Mouse (Mus musculus): ENCODE measurements around the gene Ulk3.

The Ulk3 gene

DNA sequence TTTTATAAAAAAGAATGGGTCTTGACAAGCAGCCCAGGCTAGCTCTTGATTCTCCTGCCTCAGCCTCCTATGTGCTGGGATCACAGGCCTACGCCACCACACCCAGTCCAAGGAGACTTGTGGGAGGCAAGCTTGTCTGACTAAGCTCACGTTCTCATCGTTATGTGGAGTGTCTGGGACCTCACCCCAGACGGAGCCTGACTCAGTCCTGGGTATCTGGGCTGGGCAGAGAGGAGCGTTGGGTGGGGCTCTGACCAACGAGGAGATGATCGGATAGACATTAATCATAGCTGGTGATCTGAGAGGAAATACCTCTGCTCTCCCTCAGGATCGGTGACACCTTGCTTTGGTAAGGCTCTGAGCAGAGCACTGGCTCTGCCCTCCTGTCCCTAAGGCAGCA is 29.6 kb downstream of the Ulk3 start:
- no peak for DNase-seq

DNA sequence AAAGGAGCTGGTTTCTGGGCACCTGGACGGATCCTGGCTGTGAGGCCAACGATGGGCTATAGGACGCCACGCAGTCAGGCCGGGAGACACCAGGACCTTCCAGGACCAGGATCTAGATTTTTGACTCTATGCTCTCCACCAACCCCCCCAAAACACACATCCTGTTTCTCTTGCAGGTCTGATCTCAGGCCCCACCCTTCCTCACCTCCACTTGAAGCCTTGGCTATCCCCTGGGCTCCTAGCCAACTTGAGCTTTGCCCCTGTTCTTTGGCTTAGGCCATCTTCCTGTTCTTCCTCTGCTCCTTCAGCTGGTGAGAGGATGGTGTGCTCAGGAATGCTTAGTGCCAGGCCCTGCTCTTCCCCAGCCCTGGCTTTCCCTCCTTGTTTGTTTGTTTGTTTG is 31.4 kb downstream of the Ulk3 start, which contains the start of gene Lman1l:
Lman1l (minus strand) TSS at position 101 of the 400 bp plus-strand sequence.
- no peak for DNase-seq

DNA sequence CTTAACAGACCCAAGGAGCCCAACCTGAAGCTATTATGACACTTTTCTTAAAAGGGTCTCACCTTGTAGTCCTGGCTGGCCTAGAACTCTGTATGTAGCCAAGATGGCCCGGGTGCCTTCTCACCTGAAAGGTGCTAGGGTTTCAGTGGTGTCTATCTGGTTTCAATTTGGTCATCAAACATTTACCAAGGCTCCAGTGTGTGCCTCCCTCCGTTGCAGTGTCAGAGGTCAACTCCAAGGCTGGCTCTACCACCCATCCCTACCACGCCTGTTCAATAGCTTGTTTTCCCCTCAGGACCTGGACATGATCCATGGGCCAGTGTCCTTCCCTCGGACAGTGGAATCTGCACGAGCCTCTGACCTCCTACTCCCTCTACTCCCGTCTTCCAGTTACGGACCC is 35.0 kb downstream of the Ulk3 start:
- DNase-seq: no peak

DNA sequence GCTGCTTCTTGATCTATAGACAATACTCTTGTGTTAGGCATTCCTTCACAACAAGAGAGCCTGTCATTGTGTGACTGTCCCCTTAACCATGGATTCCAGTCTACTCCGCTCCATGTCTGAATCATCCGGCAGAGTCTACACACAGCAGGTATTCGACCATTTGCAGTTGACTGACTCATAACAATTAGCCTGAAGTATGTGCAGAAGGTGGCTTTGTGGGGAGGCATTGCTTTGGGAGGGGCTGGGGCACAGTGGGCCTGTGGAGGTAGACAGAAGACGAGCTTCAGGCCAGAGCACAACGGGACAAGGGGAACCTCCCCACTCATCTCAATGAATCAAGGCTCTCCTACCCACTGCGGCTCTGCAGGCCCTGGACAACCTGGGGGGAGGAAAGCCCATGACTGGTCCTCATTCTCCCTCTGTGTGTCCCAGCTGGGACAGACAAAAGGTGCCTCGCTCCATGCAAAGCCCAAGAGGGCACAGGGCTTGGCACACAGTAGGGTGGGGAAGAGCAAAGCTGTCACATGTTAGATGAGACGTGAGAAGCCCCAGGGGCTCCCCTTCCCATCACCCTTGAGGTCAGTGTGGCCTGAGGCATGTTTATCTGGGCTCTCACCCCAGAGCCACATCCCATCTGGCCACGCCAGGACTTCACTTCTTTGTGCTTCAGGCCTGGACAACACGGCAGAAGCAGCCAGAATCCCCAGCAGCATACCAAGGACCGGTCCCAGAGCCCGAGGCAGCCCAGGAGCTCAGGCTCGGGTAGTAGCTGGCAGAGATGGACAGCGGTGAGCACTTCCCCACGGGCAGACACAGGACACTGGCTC is 36.6 kb downstream of the Ulk3 start:
- no peak for DNase-seq

DNA sequence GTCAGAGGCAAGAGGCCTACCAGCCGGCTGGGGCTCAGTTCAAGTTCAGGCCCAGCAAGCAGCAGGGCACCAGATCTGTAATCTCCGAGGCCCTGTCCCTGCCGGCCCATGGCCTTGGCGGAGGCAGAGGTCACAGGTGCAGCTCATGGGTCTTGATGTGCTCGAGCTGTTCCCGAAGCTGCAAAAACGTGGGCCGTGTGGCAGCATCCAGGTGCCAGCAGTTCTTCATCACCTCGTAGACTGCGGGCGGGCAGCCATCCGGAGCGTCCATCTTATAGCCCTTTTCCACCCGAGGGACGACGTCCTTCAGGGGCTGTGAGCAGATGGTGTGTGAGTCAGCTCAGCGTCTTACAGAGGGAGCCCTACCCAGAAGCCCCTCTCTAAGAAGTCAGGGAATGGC is 37.9 kb downstream of the Ulk3 start:
- no peak for DNase-seq

DNA sequence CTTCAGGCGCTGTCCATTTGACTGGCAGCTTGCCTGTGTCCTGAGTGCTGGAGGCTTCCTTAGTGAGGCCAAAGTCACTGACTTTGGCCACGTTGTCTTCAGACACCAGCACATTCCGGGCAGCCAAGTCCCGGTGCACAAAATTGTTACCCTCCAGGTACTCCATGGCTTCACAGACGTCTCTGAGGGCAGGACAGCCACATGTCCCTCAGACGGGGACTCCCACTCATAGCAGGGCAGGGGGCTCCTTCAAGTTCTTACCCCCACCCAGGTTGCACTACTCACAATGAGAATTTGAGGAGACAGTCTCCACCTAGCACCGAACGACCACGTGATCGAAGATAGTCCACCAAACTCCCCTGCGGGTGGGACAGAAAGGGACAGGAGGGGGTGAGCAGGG is 38.6 kb downstream of the Ulk3 start:
- no peak for DNase-seq

DNA sequence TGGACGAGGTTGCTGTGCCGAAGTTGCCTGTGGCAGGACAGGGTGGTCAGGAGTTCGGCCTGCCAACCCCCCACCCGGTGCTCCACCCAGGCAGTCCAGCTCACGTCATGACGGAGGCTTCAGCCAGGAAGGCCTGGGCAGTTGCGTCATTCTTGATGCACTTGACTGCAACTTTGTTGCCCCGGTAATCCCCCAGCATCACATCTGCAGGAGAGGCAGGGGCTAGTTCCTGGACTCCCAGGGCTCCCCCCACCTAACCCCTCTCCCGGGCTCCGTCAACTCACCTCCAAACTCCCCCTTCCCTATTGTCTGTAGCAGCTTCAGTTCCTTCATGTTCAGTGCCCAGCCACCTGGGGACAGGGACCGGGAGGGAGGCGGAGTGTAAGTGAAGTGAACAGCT is 39.5 kb downstream of the Ulk3 start:
- DNase-seq: no peak

DNA sequence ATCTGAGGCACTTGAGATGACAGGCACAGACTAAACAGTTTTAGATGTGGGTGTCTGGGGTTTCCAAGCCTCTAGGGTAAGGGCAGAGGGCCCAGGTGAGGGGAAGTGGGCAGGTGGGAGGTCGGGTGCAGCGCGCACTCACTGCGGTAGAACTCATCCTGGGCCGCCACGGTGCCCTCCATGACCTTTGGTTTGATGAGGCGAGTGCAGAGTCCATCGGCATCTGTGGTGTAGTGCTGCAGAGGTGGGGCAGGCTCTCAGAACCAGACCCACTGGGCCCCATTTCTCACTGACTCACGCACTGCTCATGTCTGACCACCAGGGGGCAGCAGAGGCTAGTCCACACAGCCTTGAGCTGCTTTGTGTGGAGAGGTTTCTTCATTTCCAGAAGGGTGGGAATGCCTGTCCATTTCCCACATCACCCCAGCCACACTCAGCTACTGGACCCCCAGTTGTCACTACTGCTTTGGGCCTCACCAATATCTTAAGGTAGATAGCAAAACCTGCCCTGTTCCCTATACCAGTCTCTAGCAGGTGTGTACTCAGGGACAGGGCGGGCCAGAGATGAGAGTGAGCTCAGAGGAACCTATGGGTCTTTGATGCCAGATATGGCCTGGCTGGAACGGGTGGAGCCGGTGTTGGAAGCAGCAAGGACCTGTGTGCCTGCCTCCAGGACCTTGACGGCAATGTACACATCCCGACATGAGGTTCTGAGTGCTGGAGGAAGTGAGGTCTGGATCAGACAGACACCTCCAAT is 40.0 kb downstream of the Ulk3 start:
- peak; percentile 35 to 73 for DNase-seq

DNA sequence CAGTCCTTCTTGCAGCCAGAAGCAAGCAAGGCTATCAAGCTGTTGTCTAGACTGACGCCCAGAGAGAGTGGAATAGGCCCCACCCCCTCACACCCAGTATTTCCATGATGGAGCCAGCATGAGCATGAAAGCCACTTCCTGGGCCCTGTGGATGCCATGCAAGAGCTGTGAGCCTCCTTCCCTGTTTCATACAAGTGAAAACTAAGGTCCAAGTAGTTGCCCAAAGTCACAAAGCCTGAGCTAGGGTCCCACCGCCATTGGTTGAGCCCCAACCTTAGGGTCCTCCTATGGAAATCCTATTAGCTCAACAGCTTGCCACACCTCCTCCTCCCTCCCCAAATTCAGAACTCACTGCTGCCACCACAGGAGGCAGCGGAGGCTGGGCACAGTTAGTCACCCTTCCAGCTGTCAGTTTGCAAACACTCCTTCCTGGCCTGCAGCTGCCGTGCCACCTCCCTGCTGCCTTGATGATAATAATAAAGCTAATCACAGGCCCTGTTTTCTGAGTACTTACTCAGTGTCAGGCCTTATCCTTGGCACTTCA is 44.3 kb downstream of the Ulk3 start:
- no peak for DNase-seq

DNA sequence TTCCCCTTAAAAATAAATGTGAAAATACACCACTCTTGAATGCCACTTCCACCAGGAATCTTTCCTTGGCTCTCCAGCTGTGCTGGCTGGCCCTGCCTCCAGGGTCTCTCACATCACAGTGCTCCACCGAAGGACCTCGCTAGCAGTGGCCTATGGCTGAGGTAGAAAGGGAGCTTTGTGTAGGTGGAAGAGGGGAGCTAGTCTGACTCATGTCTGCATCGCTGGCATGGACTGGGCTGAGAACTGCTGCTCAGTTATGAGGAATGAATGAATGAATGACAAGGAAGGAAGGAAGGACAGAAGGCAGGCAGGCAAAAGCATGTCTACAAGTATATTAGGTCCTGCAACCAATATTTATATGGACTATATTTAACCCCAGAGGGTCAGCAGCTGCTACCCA is 48.0 kb downstream of the Ulk3 start:
- no peak for DNase-seq

DNA sequence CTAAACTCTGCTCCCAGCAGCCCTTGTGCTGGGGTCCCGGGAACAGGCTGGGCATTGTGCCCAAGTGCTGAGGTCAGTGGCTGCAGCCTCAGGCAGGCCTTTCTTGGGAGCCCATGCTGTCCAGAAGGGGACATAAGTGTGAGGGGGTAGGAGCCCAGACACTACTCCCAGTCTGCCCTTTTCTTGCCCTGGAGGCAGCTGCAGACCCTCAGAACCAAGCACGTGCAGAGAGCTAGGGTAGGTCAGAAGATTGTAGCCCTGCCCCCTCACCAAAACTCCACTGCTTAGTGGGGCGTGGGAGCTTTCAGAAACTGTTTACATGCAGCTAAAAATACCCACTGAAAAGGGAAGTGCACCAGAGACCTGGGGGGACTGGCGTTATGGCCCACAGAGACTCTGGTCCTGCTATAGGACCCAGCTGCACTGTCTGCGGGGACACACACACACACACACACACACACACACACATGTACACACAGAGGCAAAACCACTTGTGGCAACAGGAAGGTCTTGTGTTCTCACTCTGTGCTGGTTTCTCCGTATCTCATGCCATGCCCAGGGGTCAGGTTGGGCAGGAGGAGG is 48.6 kb downstream of the Ulk3 start:
- DNase-seq: peak; percentile 57 to 72

DNA sequence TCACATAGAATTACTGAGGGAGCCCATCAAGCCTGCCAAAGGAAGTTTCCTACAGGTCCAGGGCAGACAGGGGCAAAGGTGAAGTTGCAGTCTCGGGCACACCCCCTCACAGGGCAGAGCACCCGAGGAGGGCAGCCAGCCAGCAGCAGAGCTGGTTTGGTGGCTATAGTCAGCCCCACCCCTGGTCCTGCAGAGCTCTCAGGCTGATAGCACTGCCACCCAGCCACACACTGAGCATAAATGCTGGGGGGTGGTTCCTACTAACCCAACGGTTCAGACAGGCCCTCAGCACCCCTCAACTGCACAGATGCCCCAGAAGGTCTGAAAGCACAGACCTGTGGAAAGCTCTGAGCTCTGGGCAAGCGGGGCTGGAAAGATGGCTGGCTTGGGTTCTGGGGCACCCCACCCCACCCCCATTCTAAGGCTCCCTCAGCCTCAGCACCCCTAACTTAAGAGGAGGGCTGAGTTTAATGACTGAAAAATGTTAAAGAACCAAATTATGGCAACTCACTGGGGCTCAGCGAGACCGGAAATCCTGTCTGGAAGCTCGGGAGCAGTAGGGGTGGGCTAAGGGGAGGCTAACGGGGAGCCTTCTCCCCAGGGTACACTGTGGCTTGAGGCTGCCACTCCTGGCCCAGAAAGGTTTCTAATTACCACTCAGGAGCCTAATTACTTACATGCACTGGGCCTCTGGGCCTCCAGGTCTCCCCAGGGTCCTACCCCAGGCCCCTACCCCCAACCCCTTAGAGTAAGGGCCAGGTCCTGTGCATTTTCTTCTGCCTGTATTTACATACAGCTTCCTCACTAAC is 49.6 kb downstream of the Ulk3 start:
- peak; percentile 85 to 87 for DNase-seq

DNA sequence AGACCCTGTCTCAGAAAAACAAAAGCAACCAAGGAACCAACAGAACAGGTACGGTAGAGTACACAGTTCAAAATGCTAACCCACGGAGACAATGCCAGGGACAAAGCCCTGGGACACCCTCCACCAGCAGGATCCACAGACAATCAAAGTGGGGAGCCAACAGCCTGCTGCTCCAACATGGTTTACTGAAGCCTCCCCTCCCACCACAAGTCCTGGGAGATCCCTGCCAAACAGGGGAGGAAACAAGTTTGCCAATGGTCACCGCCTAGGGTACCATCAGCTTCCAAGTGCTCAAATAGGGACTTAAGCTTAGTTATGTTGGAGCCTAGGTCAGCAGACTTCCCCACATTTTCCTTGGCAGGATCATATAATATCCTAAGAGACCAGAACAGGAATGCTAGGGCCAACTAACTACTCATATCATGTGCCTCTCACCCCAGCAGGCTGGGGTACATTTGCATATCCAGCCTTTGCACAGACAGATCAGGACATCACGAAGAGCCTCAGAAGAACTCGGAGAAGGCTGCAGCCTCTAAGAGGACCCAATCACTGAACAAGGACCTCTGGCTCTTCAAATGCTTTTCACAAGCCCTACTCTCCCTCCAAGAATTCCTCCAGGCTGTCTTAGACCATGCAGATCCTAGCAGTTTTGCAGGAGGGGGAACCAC is 50.5 kb downstream of the Ulk3 start:
- DNase-seq: no peak

DNA sequence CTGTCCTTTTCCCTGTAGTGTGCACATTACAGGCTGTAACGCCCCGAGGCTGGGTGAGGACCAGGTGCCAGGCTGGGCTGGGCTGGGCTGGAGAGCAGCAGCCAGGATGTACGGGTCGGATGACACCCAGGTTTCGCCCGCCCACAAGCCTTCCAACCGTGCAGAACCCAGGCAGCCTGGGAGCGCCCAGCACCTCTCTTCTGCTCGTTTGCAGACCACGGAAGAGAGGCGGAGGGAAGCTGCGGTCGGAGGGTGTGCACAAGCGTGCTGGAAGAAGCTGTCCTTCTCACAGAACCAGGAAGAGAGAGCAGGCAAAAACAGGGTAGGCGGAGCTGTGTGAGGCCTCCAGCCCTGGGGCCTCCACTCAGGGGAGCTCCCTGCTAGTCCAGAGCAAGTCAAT is 51.1 kb downstream of the Ulk3 start:
- peak; percentile 41 to 50 for DNase-seq

DNA sequence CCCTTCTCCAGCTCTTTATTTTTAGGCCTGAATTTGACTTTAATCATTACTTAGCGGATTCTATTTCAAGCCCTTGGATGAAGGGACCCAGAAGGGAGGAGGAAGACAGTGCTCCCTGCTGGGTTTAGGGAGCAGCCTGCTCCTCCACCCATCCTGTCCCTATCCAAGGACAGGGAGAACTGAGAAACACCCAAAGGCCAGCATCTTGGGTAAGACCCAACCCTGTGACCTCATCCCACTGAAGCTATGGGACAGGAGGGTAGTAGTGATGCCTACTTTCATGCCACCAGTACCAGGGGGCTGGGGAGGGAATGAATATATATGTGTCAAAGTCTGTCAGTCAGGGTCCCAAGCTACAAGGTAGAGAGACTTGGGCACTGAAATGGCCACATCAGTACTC is 51.8 kb downstream of the Ulk3 start:
- no peak for DNase-seq

DNA sequence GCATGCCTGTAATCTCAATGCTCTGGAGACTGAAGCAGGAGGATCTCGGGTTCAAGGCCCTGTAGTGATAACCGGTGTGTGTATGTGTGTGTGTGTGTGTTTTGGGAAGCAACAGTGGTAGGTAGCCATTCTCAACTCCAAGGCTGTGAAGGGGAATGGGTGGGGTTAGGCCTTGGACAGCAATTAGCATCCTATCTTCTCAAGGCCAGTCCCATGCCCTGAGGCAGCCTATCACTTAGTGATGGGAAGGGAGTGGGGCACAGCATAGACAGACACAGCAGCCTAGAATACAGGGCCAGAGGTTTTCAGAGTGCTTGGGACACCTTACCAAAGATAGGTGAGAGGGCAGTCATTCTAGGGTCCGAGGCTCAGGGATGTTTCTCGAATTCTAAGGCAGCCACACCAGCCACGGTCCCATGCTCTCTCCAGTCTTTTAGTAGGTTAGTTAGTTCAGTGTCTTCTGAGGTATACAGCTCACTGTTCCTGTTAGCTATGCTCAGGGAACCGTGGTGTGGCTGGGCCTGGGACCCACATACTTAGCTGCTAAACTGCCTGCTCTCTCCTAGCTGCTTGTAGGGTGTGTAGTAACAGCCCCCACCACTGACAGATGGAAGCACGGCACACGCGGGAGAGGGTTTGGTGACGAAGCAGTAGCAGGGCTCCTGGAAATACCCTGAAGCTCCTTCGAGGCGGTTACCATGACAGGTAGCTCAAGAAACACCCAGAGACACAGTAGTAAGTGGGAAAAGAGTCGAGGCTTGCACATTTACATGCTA is 52.7 kb downstream of the Ulk3 start:
- DNase-seq: no peak

DNA sequence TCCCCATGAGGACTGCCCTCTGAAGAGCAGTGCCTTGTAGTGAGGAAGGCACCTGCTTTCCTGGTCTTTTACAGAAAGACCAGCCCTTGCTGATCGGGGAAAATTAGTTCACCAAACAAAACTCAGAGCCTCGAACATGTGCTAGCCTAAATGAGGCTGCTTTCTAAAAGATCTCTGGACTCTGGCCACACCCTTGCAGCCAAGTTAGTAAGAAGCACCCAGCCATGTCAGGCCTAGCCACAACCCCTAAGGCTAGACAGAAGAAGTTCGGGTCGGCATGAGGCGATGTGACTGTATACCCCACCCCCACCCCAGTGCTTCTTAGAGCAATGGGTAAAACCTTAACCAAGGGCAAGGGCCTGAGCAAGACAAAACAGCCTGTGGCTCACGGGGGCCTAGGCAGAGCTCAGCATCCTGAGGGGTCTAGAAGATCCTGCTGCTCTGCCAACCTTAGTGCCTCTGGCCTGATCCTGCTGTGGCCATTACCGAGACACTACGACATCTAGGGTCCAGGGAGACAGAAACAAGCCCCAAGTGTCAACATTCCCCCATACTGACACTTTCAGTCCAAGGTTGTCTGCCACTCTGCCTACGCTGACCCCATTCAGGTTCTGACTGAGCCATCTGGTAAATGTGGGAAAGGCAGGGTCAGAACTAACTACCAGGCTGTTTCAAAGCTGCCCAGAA is 54.1 kb downstream of the Ulk3 start:
- DNase-seq: peak; percentile 41 to 49

DNA sequence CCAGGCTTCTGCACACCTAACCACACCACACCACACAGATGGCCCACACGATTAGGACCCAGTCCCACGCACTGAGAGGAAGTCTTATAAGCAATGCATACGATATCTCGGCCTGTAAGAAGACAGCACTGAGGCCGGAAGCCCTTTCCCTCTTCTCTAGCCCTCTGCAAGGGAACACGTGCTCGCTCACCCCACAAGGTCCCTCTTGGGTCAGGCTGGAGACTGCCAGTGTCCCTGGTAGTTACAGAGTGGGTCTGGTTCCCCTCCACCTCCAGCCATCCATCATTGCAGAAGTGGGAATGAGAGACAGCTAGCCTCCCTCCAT is 54.6 kb downstream of the Ulk3 start:
- DNase-seq: no peak

DNA sequence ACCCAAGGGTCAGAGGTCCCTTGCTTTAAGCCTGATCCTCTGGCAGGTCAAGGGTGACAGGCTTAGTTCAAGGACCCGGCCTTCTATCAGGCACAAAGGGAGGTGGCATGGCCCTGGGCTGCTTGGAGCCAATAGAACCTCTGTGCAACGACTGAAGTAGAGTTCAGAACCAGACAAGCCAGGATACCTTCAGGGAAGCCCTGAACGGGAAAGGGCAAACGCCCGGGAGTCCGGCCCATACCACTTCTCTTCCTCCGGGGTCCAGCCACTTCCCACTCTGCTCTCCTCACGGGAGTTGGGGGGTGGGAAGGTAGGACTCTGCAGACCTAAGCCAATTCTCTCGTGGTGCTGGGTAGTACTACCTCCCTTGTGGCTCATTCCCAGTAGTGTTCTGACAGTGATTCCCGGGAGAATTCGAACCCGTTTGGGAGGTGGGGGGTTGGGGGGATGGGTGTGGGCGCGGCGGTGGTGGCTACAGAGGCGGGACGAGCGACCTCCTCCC is 55.2 kb downstream of the Ulk3 start:
- DNase-seq: no peak

Data from kidney, adult 8-10 months (tissue).